Mouse (Mus musculus): ENCODE data around the gene Sec16a.

Sec16a gene

DNA sequence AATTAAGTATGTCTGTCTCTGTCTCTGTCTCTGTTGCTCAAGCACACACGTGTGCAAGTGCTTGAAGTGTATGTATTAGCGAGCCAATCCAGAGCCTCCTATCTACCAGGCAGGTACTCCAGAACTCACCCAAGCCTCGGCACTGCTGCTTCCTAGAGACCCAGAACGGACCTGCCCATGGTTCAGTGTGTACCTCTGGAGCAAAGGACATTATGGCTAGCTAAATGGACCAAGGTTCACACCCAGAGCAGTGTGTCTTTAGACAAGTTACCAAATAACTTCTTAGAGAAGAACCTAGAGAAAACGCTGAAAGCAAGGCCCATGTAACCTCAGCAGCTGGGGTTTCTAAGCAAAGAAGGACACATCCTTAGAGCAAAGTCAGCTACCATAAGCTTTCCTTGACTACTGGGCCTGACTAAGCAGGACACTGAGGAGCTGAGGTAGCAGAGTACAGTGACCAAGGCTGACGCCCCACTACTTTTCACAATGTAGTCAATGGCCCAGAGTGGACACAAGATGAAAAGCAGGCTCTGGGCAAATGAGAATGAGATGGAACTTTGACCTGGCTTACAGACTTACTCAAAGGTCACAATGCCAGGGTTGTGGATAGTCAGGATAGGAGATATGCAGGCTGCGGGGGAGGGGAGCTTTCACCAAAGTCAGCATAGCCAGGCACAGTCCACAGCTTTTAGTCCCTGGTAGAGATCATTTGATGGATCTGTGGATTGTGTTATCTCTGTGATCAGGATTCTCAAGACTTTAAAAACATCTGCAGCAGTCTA is 10.0 kb downstream of the Sec16a start:
- POLR2A ChIA-PET: interaction anchor here in 3 of 4 experiments (0.9 to 3.6 kb wide), 17 partner anchors 8 to 111 kb away, joined by 3 to 31 read pairs (median 5); partner anchors contain the start of genes Sec16a (in 3 of the 3) and Inpp5e (in 2 of the 3)
- CTCF ChIA-PET: interaction anchor here in 1 of 4 experiments (2.5 kb wide), 1 partner anchor 26 kb away, joined by 9 read pairs; the partner anchor contains the start of gene Inpp5e

DNA sequence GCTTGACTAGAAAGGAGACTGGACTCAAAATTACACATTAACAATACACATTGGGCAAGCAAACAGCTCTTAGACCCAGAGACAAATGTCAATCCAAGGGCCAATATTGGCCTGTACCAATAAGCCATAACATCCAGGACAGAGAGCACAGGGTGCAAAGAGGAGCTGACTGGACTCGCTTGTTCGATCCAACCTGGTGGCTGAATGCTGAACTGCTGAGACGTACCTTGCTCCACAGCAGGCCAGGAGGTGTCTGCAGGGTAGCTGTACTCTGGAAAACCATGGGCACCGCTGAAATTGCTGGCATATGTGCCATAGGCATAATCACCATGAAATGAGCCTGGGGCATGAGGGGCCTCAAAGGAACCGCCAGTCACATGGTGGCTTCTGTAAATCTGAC is 15.2 kb downstream of the Sec16a start:
- ChIA-PET POLR2A (interaction anchor here in 3 of 4 experiments (0.5 to 4.1 kb wide), 17 partner anchors 9 to 380 kb away, joined by 3 to 28 read pairs (median 6); partner anchors contain the start of genes Inpp5e (in 1 of the 3) and Sec16a (in 1 of the 3)), CTCF (interaction anchor here in 3 of 4 experiments (0.5 to 2.1 kb wide), 9 partner anchors 9 to 53 kb away, joined by 3 to 8 read pairs (median 3); partner anchors contain the start of genes Inpp5e (in 2 of the 3) and Sec16a (in 1 of the 3))

DNA sequence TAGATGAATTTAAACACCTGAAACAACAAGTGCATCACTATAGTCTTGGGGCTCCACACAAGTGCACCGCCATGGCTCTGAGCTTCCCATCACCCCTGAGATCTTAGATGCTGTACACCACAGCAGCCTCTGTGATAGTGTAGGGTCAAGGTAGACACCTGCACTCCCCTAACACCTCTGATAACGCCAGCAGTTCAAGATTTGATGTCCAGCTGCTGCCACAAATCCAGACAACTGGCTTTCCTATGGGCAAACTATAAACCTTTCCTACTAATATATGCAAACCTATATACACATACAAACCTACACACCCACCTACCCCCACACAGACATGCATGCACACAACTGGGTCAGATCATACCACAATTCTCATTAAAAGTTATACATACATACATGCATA is 20.5 kb downstream of the Sec16a start:
- POLR2A ChIA-PET: no interaction called here
- CTCF ChIA-PET: no interaction called here

DNA sequence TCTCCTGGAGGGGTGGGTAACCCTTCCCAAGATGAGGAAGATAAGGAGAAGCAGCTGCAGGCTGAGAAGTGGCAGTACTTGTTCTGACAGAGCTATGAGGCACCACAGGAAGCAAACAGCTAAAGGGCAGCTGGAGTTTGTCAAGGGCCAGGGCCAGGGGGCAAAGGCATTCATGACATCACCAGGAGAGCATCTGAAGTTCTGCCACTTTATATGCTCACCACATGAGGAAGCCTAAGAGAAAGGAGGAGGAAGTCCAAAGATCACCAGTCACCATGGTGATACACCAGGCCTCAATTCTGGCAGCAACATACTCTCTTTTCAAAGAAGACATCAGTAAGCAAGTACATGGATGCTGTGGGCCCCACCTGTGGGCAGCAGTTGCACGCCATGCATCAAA is 21.9 kb downstream of the Sec16a start:
- ChIA-PET POLR2A (interaction anchor here in 3 of 4 experiments (0.9 to 1.6 kb wide), 5 partner anchors 13 to 71 kb away, joined by 3 to 6 read pairs (median 3); partner anchors contain the start of genes Dnlz (in 1 of the 3), Inpp5e (in 1 of the 3) and Sec16a (in 1 of the 3)), CTCF (interaction anchor here in 1 of 4 experiments (1.8 kb wide), 1 partner anchor 14 kb away, joined by 8 read pairs; the partner anchor contains the start of gene Inpp5e)

DNA sequence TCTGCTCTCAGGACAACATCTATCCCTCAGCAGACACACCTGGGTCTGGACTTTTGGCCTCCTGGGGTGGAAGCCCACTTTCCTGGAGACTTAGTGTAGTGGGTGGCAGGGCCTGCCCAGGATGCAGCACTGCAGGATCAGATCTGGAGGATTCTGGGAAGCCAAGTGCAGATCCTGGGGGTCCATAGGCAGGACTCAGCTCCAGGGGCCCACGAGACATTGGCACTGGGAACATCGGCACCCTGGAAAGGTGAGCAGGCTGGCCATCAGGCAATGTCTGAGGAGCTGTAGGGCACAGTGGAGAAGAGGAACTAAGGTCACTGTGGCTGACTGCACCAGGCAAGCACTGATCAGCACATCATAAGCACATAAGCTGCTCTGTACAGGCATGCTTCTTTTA is 23.0 kb downstream of the Sec16a start:
- CTCF ChIA-PET: interaction anchor here in 1 of 4 experiments (1.3 to 1.8 kb wide), 2 partner anchors 13 to 268 kb away, joined by 3 to 8 read pairs; partner anchors contain the start of gene Inpp5e
- POLR2A ChIA-PET: interaction anchor here in 3 of 4 experiments (0.6 to 1.6 kb wide), 8 partner anchors 11 to 189 kb away, joined by 3 to 6 read pairs (median 3); partner anchors contain the start of genes Inpp5e (in 2 of the 3) and Dnlz (in 1 of the 3)

DNA sequence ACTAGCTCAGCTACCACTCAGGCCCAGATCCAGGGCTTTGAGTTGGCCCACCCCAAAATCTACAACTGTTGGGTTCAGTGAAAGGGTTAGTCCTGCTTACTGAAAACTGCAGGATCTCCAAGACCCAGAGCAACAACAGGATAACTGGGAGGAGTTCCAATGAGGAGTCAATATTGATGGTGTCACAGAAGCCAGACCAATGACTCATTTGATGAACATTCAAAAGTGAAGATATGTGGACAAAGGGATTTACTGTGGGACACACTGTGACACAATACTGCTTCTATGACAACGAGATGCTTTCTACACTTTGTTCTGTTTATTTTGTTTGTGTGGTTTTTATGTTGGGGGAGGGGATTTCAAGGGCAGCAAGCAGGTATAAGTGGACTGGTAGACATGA is 26.9 kb downstream of the Sec16a start:
- CTCF ChIA-PET: interaction anchor here in 2 of 4 experiments (1.4 to 3.4 kb wide), 3 partner anchors 9 to 11 kb away, joined by 3 to 16 read pairs (median 16); partner anchors contain the start of gene Inpp5e (in 2 of the 2)
- POLR2A ChIA-PET: interaction anchor here in 3 of 4 experiments (0.5 to 2.4 kb wide), 13 partner anchors 9 to 202 kb away, joined by 3 to 11 read pairs (median 5); partner anchors contain the start of gene Inpp5e (in 1 of the 3)

DNA sequence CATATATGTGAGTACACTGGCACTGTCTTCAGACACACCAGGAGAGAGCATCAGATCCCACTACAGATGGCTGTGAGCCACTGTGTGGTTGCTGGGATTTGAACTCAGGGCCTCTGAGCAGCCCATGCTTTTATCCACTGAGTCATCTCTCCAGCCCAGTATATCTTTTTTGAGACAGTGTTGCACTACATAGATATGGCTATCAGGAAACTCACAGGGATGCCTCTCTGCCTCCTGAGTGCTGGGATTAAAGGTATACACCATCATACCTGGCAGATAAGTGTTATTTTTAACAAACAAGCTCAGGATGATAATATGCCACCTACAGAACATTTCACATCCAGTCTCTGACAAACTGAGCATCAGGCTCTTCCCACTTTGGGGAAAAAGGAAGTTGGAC is 27.9 kb downstream of the Sec16a start:
- CTCF ChIA-PET: interaction anchor here in 2 of 4 experiments (1.4 to 3.4 kb wide), 3 partner anchors 8 to 12 kb away, joined by 3 to 16 read pairs (median 16); partner anchors contain the start of gene Inpp5e (in 2 of the 2)
- POLR2A ChIA-PET: interaction anchor here in 3 of 4 experiments (0.6 to 2.4 kb wide), 13 partner anchors 8 to 203 kb away, joined by 3 to 11 read pairs (median 5); partner anchors contain the start of gene Inpp5e (in 1 of the 3)

DNA sequence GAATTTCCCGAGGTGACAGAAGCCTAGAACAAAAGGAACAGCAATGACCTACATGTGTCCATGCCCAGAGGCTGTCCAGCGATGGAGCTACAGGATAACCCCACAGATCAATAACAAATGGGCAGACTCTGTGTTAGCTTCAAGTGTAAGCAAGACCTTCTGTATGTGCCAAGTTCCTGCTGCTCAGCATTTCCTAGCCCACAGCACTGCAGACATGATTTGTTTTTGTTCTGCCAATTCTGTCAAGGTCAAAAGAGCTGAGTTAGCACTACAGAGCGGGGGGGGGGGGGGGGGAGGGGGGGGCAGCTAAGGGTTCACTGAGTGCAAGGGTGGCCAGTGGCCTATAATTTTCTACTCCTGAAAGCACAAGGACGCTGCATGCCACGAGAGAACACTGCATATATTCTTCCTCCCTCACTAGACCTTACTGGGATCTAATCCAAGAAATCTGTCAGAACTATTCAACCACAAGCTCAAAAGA is 34.0 kb downstream of the Sec16a start:
- ChIA-PET POLR2A (interaction anchor here in 2 of 4 experiments (0.7 to 5.7 kb wide), 7 partner anchors 8 to 53 kb away, joined by 3 to 127 read pairs (median 4); partner anchors contain the start of genes Entr1 (in 1 of the 2), Pmpca (in 1 of the 2) and Sec16a (in 1 of the 2)), CTCF (interaction anchor here in 2 of 4 experiments (0.5 to 3.7 kb wide), 4 partner anchors 23 to 430 kb away, joined by 3 to 28 read pairs (median 14); no protein-coding TSS in a partner anchor)

DNA sequence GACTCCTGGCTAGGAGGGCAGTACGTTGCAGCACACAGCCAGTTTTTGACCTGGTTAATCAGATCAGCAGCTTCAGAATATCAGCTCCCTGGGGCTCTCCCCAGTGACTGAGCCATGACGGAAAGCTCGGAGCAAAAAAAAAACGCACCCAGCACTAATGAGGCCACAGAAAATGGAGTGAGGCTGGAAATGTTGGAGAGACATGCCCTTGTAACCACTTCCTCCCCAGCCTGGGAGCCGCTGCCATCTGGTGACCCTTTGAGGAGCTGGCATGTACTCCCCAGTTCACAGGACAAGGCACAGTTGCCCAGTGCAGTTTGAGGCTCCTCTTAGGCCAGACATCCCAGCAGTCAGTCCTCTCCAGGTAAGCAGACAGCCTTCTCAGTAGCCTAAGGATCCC is 34.9 kb downstream of the Sec16a start:
- POLR2A ChIA-PET: interaction anchor here in 3 of 4 experiments (0.5 to 5.7 kb wide), 24 partner anchors 9 to 257 kb away, joined by 3 to 127 read pairs (median 8); partner anchors contain the start of genes Sec16a (in 3 of the 3), Entr1 (in 2 of the 3), Pmpca (in 2 of the 3) and Dnlz (in 1 of the 3)

DNA sequence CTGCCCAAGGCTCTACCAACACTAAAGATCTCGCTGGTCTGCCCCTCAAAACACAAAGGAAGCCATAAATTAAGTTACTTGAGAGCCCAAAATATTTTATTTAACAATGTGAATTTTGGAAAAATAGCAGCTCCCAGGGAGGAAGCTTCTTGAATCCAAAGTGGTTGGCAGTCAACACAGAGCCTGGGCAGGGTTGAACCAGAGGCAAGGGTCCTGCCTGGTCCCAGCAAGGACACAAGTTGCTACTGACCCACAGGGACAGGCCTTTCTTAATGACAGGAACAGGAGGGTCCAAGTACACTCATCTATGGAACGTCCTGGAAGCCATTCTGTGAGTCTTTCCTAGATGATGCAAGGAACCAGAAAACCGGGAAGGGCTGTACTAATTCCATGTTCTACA is 35.7 kb downstream of the Sec16a start:
- CTCF ChIA-PET: interaction anchor here (0.6 to 3.7 kb wide), 108 partner anchors 9 to 722 kb away, joined by 3 to 34 read pairs (median 5); partner anchors contain the start of genes Dnlz (in 3 of the 4), Snapc4 (in 3 of the 4), Entr1 (in 2 of the 4) and Gm20532 (in 2 of the 4)
- POLR2A ChIA-PET: interaction anchor here (0.6 to 5.7 kb wide), 95 partner anchors 8 to 511 kb away, joined by 3 to 127 read pairs (median 5); partner anchors contain the start of genes Dnlz (in 3 of the 4), Sec16a (in 3 of the 4), Snapc4 (in 3 of the 4) and Entr1 (in 2 of the 4)

More for the DNA sequence above, 34.9 kb downstream of the Sec16a start:
- CTCF ChIA-PET: interaction anchor here (0.5 to 3.7 kb wide), 25 partner anchors 12 to 1131 kb away, joined by 3 to 34 read pairs (median 7); partner anchors contain the start of genes Dnlz (in 1 of the 4), Entr1 (in 1 of the 4), Gm20532 (in 1 of the 4) and Gpsm1 (in 1 of the 4)

DNA sequence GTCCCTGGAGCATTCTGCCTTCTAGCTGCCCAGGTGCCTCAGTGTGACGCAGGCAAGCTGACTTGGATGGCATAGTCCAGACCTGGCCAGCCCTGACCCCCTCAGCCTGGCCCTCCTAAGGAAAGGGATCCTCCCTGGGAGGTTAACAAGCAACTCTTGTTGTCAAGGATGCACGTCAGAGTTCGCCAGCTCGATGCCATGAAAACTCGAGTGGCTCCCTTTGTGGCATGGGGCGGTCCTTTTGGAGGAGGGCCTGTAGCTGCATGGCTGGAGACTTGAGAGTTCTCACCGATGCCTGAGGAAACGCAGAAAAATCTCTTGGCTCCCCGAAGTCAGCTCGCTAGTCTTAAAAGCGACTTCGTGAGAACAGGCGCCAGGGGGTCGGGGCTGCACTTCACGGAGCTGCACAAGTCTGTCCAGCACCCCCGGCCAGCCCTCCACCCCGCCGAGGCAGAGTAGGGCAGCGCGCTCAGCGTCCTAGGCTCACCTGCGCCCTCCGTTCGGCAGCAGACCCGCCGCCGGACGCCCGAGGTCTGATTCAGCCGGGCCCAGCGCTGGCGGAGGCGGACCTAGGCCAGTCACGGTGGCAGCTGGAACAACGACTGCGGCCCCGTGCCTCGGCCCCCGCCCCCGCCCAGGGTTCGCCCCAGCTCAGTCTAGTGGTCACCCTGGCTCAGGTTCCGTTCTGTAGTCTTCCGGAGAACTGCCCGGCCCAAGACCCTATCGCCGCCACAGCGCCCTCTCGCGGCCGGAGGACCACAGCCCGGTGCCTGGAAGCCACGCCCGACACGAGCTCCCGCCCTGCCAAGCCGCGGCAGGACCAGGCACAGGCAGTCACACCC is 36.3 kb downstream of the Sec16a start, which contains the start of gene Inpp5e:
Gene Inpp5e (minus strand): TSS at position 689 of the 842 bp plus-strand sequence.
- CTCF ChIA-PET: interaction anchor here (0.5 to 3.7 kb wide), 115 partner anchors 9 to 1386 kb away, joined by 3 to 34 read pairs (median 5); partner anchors contain the start of genes Dnlz (in 3 of the 4), Snapc4 (in 3 of the 4), Entr1 (in 2 of the 4) and Gm20532 (in 2 of the 4)
- POLR2A ChIA-PET: interaction anchor here (0.6 to 5.7 kb wide), 97 partner anchors 8 to 511 kb away, joined by 3 to 127 read pairs (median 5); partner anchors contain the start of genes Dnlz (in 3 of the 4), Sec16a (in 3 of the 4), Snapc4 (in 3 of the 4) and Entr1 (in 2 of the 4)

DNA sequence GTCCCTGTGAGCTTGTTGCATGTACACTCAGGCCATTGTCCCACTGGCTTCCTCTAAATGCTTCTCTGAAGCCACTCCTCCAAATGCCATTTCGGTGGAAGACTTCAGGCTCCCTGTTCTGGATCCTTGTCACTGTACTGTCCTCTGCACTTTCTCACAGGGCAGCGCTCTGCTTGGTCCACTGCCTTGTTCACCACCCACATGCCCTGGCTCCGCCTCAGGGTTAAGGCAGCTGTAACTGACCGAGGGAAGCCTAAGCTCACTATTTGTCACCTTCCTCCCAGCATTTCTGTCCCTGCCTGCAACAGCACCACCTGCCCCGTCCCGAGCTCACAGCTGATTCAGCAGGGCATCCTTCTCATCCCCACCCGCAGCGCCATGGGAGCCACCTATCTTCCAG is 41.7 kb downstream of the Sec16a start:
- ChIA-PET POLR2A (interaction anchor here (0.7 to 9.9 kb wide), 20 partner anchors 8 to 271 kb away, joined by 3 to 90 read pairs (median 3); partner anchors contain the start of genes Entr1 (in 2 of the 4), Pmpca (in 2 of the 4) and Sec16a (in 1 of the 4)), CTCF (interaction anchor here in 1 of 4 experiments (1.9 kb wide), 1 partner anchor 250 kb away, joined by 8 read pairs; no protein-coding TSS in a partner anchor)

DNA sequence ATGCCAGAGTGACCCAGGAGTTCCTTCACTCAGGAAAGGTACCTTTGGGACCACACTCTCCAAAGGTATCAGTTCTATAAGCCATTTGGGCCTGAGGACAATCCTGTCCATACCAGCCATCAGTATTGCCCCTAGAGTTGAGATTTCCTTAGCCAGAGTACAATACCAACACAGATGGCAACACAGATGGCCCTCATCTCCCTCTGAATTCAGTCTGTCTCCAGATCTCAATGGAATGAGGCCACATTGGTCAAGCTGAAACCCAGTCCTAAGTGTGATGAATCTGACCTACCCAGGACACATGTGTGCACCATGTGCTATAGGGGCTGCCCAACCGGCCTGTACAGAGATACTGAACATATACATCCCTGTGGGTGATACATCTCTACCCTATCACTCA is 42.8 kb downstream of the Sec16a start:
- ChIA-PET POLR2A (interaction anchor here (0.7 to 14.2 kb wide), 20 partner anchors 7 to 209 kb away, joined by 3 to 127 read pairs (median 4); partner anchors contain the start of genes Entr1 (in 2 of the 4), Pmpca (in 2 of the 4), Inpp5e (in 1 of the 4) and Sec16a (in 1 of the 4)), CTCF (interaction anchor here in 2 of 4 experiments (0.5 to 1.9 kb wide), 2 partner anchors 220 to 249 kb away, joined by 3 to 8 read pairs; no protein-coding TSS in a partner anchor)

DNA sequence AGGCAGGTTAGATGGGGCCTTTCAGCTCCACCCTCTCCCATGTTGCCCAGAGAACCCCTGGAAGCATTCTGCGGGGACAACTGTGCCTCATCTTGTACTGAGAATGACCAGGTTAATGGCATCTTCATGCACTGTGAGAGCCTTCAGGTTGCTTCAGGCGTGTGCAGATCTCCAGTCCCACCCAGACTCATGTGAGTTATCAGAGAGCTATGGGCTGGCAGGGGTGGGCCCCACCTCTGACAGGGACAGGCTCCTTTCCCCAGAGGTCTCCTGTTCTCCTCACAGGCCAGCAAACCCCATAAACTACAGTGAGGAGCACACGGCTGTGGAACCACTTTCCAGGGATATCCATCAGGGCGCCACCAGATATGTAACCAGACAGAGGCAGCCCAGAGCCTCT is 44.0 kb downstream of the Sec16a start:
- POLR2A ChIA-PET: interaction anchor here in 3 of 4 experiments (0.7 to 14.2 kb wide), 11 partner anchors 9 to 76 kb away, joined by 3 to 127 read pairs (median 4); partner anchors contain the start of genes Entr1 (in 2 of the 3), Pmpca (in 2 of the 3), Inpp5e (in 1 of the 3) and Snapc4 (in 1 of the 3)
- CTCF ChIA-PET: interaction anchor here in 2 of 4 experiments (1.9 to 4.8 kb wide), 2 partner anchors 8 kb away, joined by 5 to 28 read pairs; partner anchors contain the start of gene Inpp5e (in 2 of the 2)

DNA sequence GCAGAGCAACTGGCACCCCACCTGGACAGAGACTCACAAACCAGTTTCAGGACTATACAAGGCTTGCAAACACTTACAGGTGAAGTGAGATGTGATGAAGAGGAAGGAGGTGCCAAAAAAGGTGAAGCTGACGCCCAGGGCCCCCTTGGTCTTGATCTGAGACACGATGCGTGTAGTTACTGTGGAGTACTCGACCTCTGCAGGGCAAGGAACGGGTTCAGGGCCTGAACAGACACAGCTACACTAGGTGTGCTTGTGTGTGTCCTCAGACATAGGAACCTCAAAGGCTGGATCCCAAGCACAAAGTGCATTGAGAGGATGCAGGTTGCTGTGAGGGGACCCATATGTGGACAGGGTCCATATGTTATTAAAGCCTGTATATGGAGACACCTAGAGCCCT is 44.7 kb downstream of the Sec16a start:
- ChIA-PET CTCF (interaction anchor here in 2 of 4 experiments (1.9 to 4.8 kb wide), 2 partner anchors 9 kb away, joined by 5 to 28 read pairs; partner anchors contain the start of gene Inpp5e (in 2 of the 2)), POLR2A (interaction anchor here (0.6 to 14.2 kb wide), 16 partner anchors 8 to 178 kb away, joined by 3 to 127 read pairs (median 4); partner anchors contain the start of genes Entr1 (in 3 of the 4), Inpp5e (in 3 of the 4), Pmpca (in 3 of the 4) and Sec16a (in 1 of the 4))

All from embryonic stem cell, embryonic (primary cell).